Mouse (Mus musculus): ENCODE data around the gene Fcrla. TPM values are rescaled to one million over a fixed set of nuclear protein-coding genes. Genes with fewer than 3 reads are reported as not detected.

Gene Fcrla
- polyA plus RNA-seq, 1 experiment: not detected

DNA sequence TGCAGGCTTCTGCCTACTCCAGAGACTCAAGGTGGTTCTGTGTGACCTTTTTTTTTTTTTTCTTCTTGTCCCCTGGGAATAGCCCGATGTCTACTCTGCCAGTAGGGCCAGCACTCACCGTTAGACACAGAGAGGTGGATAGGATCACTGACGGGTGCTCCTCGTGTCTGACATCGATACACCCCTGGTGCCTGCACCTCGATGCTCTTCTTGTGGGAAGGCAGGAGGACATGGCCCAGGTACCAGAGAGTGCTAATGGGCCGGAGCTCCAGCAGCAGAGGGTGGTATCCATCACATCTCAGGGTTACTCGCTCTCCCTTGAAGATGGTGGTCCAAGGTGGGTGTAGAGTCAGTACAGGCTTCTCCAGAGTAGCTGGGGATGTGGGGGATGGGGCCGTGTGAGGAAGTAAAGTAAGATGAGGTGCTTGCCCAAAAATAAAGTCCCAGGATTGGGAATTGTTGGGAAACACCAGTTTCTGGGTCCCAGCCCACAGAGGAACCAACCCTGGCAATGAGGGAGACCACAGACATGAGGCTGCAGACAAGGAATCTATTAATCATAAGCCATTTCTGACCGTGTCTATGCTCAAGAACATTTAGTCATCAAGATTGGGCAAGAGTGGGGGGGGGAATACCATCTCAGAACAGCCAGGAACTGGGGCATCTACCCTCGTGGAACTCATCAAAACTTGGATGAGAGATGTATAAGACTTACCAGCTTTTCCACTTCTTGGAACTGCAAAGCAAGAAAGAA, 15.3 kb downstream of the Fcrla start:
- Histone ChIP-seq H3K27me3 (ENCODE audit: control insufficient read depth, insufficient read depth, low read length, poor library complexity, severe bottlenecking) (no peaks in the 10 kb centered on the region), H3K36me3 (ENCODE audit: control insufficient read depth, insufficient read depth, low read length, poor library complexity, severe bottlenecking) (no peaks in the 10 kb centered on the region), H3K9me3 (replicated peaks; ENCODE audit: control insufficient read depth, insufficient read depth, low read length, poor library complexity, severe bottlenecking) (no peaks in the 10 kb centered on the region), H3K9ac (ENCODE audit: low read depth, poor library complexity, severe bottlenecking) (no peak overlapping the region), H3K27ac (ENCODE audit: insufficient read depth, low read length) (no peak overlapping the region), H3K4me1 (ENCODE audit: control insufficient read depth, insufficient read depth, low read length) (no peaks in the 10 kb centered on the region), H3K4me3 (ENCODE audit: low read depth, low read length) (no peak overlapping the region)
- TF ChIP-seq POLR2A (IDR thresholded peaks at IDR 0.05; ENCODE audit: insufficient read depth, low read length): no peak
- no peak for TF ChIP-seq CTCF (IDR thresholded peaks at IDR 0.05; ENCODE audit: low read depth, low read length)
- TF ChIP-seq EP300 (IDR thresholded peaks at IDR 0.05; ENCODE audit: insufficient read depth, low read depth, low read length): no peak

DNA sequence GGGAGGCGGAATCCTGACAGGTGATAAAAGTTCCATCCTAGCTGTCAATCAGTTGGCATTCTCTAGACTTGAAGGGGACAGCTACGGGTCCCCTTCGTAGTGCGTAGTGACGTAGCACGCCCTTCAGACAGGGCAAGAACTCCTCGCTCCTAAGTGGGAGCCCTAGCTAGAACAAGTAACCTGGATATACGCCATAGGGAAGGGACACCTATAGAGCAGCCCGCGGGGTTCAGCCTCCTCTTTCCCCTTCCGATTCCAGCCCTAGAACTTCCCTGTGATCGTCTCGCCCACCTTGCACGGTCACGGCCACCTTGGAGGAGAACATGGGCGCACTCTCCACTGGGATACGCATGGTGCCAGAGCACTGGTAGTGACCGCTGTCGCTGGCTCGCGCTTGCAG, 19.0 kb downstream of the Fcrla start:
- H3K27ac ChIP-seq (ENCODE audit: insufficient read depth, low read length): no peak overlapping the region
- H3K27me3 ChIP-seq (ENCODE audit: control insufficient read depth, insufficient read depth, low read length, poor library complexity, severe bottlenecking): no peaks in the 10 kb centered on the region
- H3K36me3 ChIP-seq (ENCODE audit: control insufficient read depth, insufficient read depth, low read length, poor library complexity, severe bottlenecking): no peaks in the 10 kb centered on the region
- H3K4me1 ChIP-seq (ENCODE audit: control insufficient read depth, insufficient read depth, low read length): no peaks in the 10 kb centered on the region
- H3K9ac ChIP-seq (ENCODE audit: low read depth, poor library complexity, severe bottlenecking): no peak overlapping the region
- no peak for TF ChIP-seq POLR2A (IDR thresholded peaks at IDR 0.05; ENCODE audit: insufficient read depth, low read length)
- TF ChIP-seq CTCF (IDR thresholded peaks at IDR 0.05; ENCODE audit: low read depth, low read length): no peak
- no peak for TF ChIP-seq EP300 (IDR thresholded peaks at IDR 0.05; ENCODE audit: insufficient read depth, low read depth, low read length)
- H3K9me3 ChIP-seq (replicated peaks; ENCODE audit: control insufficient read depth, insufficient read depth, low read length, poor library complexity, severe bottlenecking): no peaks in the 10 kb centered on the region
- H3K4me3 ChIP-seq (ENCODE audit: low read depth, low read length): peak overlapping the region; percentile 48

DNA sequence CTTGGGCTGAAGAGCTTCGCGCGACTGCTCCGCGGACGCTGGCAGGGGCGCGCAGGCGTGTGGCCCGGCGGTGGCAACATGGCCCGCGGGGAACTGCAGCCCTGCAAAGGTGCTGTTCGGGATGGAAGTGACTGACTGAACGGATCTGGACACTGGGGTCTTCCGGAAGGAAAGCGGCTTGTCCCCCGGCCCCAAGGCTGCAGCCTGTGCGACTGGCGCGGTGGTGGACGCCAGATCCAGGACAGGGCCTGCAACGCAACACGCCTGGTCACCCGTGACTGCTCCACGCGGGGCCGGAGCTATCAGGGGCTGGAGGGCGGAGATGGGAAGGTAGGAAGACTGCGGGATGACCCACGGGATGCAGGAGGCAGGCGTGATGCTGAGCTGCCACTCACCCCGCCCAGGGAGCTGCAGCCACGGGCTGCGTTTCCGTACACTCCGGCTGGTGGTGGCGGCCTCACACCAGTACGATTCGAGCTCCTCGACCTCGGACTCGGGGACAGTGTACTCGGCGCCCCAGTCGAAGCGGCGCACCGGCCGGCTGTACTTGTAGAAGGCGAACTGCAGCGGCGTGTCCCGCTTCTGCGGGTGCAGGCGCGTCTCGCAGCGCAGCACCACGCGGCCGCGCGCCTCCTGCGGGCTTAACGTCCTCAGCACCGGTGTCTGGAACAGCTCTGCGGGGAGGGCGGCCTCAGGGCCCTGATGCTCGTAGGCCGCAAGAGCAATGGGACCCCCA, 19.8 kb downstream of the Fcrla start:
- Histone ChIP-seq H3K36me3 (ENCODE audit: control insufficient read depth, insufficient read depth, low read length, poor library complexity, severe bottlenecking) (no peaks in the 10 kb centered on the region), H3K9ac (ENCODE audit: low read depth, poor library complexity, severe bottlenecking) (0 out of 2 replicates have a peak overlapping the region, but pooled peaks have one; percentile 1), H3K4me1 (ENCODE audit: control insufficient read depth, insufficient read depth, low read length) (no peaks in the 10 kb centered on the region), H3K4me3 (ENCODE audit: low read depth, low read length) (peak overlapping the region; percentile 48), H3K27me3 (ENCODE audit: control insufficient read depth, insufficient read depth, low read length, poor library complexity, severe bottlenecking) (no peaks in the 10 kb centered on the region), H3K27ac (ENCODE audit: insufficient read depth, low read length) (no peak overlapping the region), H3K9me3 (replicated peaks; ENCODE audit: control insufficient read depth, insufficient read depth, low read length, poor library complexity, severe bottlenecking) (no peaks in the 10 kb centered on the region)
- TF ChIP-seq POLR2A (IDR thresholded peaks at IDR 0.05; ENCODE audit: insufficient read depth, low read length) (no peak), EP300 (IDR thresholded peaks at IDR 0.05; ENCODE audit: insufficient read depth, low read depth, low read length) (no peak)

DNA sequence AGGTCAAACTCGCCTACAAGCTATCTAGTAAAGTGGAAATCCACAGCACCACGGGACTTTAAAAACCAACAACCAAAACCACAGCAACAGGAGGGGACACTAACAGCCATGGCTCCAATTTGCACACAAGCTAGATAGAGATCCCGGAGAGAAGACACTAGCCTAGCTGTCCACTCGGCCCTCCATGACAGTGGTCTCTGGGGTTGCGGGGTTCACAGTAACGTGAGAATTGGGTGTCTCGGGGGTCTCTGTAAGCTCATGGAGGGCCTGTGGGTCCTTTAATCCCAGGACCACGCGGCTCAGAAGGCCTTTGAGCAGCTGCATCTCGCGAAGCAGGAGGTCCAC, 20.3 kb downstream of the Fcrla start:
- Histone ChIP-seq H3K27me3 (ENCODE audit: control insufficient read depth, insufficient read depth, low read length, poor library complexity, severe bottlenecking) (no peaks in the 10 kb centered on the region), H3K4me3 (ENCODE audit: low read depth, low read length) (peak overlapping the region; percentile 48; the same call in 1 of the 2 replicates), H3K27ac (ENCODE audit: insufficient read depth, low read length) (no peak overlapping the region), H3K4me1 (ENCODE audit: control insufficient read depth, insufficient read depth, low read length) (no peaks in the 10 kb centered on the region), H3K9ac (ENCODE audit: low read depth, poor library complexity, severe bottlenecking) (0 out of 2 replicates have a peak overlapping the region, but pooled peaks have one; percentile 1), H3K9me3 (replicated peaks; ENCODE audit: control insufficient read depth, insufficient read depth, low read length, poor library complexity, severe bottlenecking) (no peaks in the 10 kb centered on the region), H3K36me3 (ENCODE audit: control insufficient read depth, insufficient read depth, low read length, poor library complexity, severe bottlenecking) (no peaks in the 10 kb centered on the region)
- TF ChIP-seq POLR2A (IDR thresholded peaks at IDR 0.05; ENCODE audit: insufficient read depth, low read length): no peak
- TF ChIP-seq EP300 (IDR thresholded peaks at IDR 0.05; ENCODE audit: insufficient read depth, low read depth, low read length): no peak
- no peak for TF ChIP-seq CTCF (IDR thresholded peaks at IDR 0.05; ENCODE audit: low read depth, low read length)

DNA sequence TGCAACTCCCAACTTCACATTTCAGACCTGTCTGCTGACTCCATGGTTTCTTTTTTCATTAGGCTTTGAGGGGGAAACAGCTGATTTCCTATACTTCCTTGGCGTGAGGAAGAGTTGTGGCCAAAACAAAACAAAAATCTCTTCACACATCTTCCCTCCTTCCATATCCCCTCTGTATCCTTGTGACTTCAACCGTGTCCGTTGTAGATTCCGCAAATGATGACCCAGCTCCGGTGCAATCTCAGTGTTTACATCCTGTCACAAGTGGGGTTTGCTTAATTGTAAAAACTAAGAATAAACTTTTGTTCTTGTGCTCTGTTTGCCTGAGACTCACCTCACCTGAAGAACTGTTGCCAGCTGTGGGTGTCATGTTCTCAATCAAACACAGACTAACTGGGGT, 23.9 kb downstream of the Fcrla start:
- no peaks in the 10 kb centered on the region for H3K36me3 ChIP-seq (ENCODE audit: control insufficient read depth, insufficient read depth, low read length, poor library complexity, severe bottlenecking)
- TF ChIP-seq CTCF (IDR thresholded peaks at IDR 0.05; ENCODE audit: low read depth, low read length) (no peak), EP300 (IDR thresholded peaks at IDR 0.05; ENCODE audit: insufficient read depth, low read depth, low read length) (no peak), POLR2A (IDR thresholded peaks at IDR 0.05; ENCODE audit: insufficient read depth, low read length) (no peak)
- no peaks in the 10 kb centered on the region for H3K4me1 ChIP-seq (ENCODE audit: control insufficient read depth, insufficient read depth, low read length)
- H3K27me3 ChIP-seq (ENCODE audit: control insufficient read depth, insufficient read depth, low read length, poor library complexity, severe bottlenecking): no peaks in the 10 kb centered on the region
- H3K27ac ChIP-seq (ENCODE audit: insufficient read depth, low read length): no peak overlapping the region
- no peak overlapping the region for H3K4me3 ChIP-seq (ENCODE audit: low read depth, low read length)
- no peak overlapping the region for H3K9ac ChIP-seq (ENCODE audit: low read depth, poor library complexity, severe bottlenecking)
- H3K9me3 ChIP-seq (replicated peaks; ENCODE audit: control insufficient read depth, insufficient read depth, low read length, poor library complexity, severe bottlenecking): no peaks in the 10 kb centered on the region
